Mouse (Mus musculus) lung, postnatal 14 days (tissue): Measurements from ENCODE around the gene Sbk1.
"Not testable (repeated sequence)": the region's sequence is repeated elsewhere in the genome, so short reads cannot be mapped to it uniquely, and the experiment has no call there.

Experiments
- DNase-seq: peaks from one replicate; pipeline ENCODE4 v3.0.0; 2021

The Sbk1 gene

GRCm38 (mm10) chr7:126288104-126288497 is 15.7 kb downstream of the Sbk1 start:
- DNase-seq, result no peak

GRCm38 (mm10) chr7:126288571-126289091 is 16.2 kb downstream of the Sbk1 start:
- DNase-seq, result no peak

- no peak for DNase-seq
These were observed 17.0 kb downstream of the Sbk1 start for GRCm38 (mm10) chr7:126289371-126289770.

DNA sequence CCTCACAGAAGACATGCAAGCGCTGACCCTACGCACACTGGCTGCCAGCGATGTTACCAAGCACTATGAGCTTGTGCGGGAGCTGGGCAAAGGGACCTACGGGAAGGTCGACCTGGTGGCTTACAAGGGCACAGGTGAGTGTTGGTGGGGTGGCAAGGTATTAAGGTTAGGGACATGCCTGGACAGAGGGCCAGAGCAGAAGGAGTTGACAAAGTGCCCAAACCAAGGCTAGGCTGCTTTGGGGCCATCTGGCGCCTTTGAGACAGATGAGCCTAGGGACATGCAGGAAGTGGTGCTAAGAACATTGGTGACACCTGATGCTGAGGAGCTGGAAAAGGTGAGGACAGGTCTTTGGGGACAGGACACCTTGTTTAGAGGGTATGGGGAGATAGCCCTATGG is 17.5 kb downstream of the Sbk1 start:
- DNase-seq, result no peak

DNA sequence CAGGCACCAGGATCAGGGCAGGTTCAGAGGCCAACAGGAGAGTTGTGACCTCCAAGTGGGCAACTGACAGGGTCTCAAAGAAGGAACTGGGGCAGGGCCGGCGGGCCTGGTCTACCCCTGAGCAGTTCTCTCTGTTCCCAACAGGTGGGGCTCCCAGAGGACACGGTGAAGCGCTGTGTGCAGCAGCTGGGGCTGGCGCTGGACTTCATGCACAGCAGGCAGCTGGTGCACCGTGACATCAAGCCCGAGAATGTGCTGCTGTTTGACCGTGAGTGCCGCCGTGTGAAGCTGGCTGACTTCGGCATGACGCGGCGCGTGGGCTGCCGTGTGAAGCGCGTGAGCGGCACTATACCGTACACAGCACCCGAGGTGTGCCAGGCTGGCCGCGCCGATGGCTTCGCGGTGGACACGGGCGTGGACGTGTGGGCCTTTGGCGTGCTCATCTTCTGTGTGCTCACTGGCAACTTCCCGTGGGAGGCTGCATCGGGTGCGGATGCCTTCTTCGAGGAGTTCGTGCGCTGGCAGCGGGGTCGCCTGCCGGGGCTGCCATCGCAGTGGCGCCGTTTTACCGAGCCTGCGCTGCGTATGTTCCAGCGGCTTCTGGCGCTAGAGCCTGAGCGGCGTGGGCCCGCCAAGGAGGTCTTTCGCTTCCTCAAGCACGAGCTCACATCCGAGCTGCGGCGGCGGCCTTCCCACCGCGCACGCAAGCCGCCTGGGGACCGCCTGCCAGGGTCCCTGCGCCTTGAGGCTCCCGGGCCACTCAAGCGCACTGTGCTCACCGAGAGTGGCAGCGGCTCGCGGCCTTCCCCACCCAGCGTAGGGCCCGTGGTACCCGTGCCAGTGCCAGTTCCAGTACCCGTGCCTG is 19.5 kb downstream of the Sbk1 start:
- no peak for DNase-seq

DNA sequence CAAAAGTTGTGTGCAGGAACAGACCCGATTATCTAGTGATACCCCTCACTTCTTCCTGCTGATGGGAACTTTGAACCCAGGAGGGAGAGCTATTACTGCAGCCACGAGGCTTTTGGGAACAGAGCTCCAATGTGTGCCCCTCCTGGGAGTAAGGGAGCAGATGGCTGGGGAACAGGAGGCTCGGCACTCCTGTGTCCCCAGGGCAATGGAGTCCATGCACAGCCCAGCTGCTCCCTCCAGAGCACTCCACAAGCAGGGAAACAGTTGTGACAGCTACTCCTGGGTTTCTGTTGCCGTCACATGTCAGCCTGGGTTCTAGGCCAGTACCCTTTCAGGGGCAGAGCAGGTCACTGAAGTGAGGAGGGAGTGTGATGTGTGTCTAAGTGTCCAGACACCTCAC is 20.7 kb downstream of the Sbk1 start:
- no peak for DNase-seq

- DNase-seq, result peak; percentile 74
These were observed 25.4 kb downstream of the Sbk1 start for GRCm38 (mm10) chr7:126297579-126298460.

GRCm38 (mm10) chr7:126298856-126299255 is 26.4 kb downstream of the Sbk1 start:
- peak; percentile 45 for DNase-seq

DNA sequence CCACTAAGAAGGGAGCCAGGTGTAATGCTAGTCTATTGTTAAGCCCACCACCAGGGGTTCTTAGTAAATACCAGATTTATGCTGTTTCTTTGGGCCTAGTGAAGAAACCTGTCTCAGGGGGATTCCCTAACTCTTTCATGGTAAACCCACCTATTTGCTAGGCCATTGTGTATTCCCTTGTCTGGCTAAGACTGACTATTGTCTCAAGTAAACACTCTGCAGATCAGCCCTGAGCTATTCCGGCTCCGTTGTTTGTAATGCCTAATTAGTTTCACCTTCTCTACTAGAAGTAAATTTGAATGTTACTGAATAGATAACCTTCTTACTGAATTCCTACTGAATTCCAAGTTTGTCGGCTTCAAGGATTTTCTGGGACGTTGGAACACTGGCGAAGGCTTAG is 29.4 kb downstream of the Sbk1 start:
- DNase-seq, result not testable (repeated sequence)

- DNase-seq, result no peak
These were observed 39.4 kb downstream of the Sbk1 start for GRCm38 (mm10) chr7:126311822-126312221.

DNA sequence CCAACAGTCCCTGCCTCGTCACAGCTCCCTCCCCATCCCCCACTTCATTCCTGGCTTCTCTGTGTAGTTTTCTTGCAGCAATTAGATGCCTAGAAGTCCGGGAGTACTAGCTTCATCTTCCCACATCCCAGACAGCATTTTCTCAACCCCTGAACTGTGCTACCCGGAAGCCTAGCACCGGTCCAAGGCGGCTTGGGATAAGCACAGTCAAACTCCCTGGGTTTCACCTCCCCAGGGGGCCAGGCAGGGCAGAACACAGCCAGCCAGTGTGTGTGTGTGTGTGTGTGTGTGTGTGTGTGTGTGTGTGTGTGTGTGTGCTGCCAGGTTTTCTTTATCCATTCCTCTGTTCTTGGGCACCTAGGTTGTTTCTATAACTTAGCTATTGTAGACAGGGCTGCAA is 40.9 kb downstream of the Sbk1 start:
- DNase-seq, result no peak

- DNase-seq, result no peak
These were observed 41.9 kb downstream of the Sbk1 start for GRCm38 (mm10) chr7:126314273-126314672.

GRCm38 (mm10) chr7:126323729-126324128 is 51.3 kb downstream of the Sbk1 start:
- DNase-seq, result peak; percentile 89

DNA sequence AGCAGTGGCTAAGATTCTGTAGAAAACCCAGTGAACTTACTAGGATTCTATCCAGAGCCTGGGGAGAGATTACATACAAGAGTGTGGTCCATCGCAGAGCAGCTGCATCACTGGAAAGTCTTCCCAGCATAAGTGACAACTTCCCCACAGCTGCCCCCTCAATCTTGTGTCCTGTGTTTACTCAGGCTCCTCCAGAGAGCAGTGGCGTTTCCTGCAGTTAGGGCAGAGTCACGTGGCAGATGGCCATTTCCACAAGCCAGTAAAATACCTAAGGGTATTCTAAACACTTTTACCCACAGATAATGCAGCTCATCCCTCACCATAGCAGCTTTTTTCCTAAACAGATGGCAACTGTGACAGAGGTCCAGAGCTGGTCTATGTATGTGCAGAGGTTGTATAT is 52.4 kb downstream of the Sbk1 start:
- no peak for DNase-seq

GRCm38 (mm10) chr7:126325576-126326273 is 53.3 kb downstream of the Sbk1 start:
- not testable (repeated sequence) for DNase-seq

DNA sequence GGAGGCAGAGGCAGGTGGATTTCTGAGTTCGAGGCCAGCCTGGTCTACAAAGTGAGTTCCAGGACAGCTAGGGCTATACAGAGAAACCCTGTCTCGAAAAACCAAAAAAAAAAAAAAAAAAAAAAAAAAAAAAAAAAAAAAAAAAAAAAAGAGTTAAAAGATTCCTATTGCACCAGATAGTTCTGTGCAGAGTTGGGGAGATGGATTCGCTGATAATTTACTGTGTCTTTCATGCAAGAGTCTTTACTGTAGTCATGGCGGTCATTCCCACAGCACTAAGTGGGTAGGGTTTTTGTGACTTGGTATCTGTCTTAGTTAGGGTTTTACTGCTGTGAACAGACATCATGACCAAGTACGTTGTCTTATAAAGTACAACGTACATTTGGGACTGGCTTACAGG is 56.4 kb downstream of the Sbk1 start:
- DNase-seq, result not testable (repeated sequence)

- DNase-seq, result no peak
These were observed 57.7 kb downstream of the Sbk1 start for GRCm38 (mm10) chr7:126329907-126330645.

GRCm38 (mm10) chr7:126330693-126331092 is 58.3 kb downstream of the Sbk1 start:
- no peak for DNase-seq

GRCm38 (mm10) chr7:126332691-126333090 is 60.3 kb downstream of the Sbk1 start:
- no peak for DNase-seq

DNA sequence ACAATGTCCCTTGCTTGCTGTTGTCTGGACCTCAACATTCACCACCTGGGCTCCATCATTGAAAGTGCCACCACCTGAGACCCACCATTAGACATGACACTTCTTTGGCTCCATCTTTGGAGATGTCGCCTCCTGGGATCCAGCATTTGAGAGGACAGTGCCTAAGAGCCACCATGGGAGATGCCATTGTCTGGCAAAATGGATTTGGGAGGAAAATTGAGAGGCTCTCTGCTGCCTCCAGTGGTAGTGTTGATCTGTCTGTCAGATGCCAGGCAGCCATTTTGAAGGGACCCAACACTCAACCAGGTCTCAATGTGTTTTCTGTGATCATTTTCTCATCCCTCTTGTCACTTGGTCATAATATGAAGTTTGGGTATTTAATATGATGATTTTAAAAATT is 63.1 kb downstream of the Sbk1 start:
- no peak for DNase-seq

GRCm38 (mm10) chr7:126338906-126339305 is 66.5 kb downstream of the Sbk1 start:
- no peak for DNase-seq

- no peak for DNase-seq
These were observed 67.1 kb downstream of the Sbk1 start for GRCm38 (mm10) chr7:126339521-126339971.
